Mouse (Mus musculus) megakaryocyte, embryonic 14.5 days (primary cell): ENCODE measurements around the gene Gm21985. TPM values are rescaled to one million over a fixed set of nuclear protein-coding genes. Genes with fewer than 3 reads are reported as not detected.
"Not testable (repeated sequence)": the region's sequence is repeated elsewhere in the genome, so short reads cannot be mapped to it uniquely, and the experiment has no call there.

ENCODE experiments used
- H3K27me3 ChIP-seq: replicated peaks from 2 replicates; pipeline ENCODE3; 2012; ENCODE audit warnings: inconsistent platforms
- H3K36me3 ChIP-seq: replicated peaks from 2 replicates; pipeline ENCODE3; 2012; ENCODE audit warnings: low read length, inconsistent platforms, mixed read lengths
- H3K4me1 ChIP-seq: 2 replicates; pipeline ENCODE4 v1.6.1; 2012; ENCODE audit warnings: inconsistent platforms
- H3K4me3 ChIP-seq: replicated peaks from 2 replicates; pipeline ENCODE3; 2012; ENCODE audit warnings: moderate library complexity, mild to moderate bottlenecking, inconsistent platforms
- H3K9me3 ChIP-seq: 2 replicates; pipeline ENCODE4 v1.6.1; 2012; ENCODE audit warnings: inconsistent platforms
- FLI1 ChIP-seq: IDR thresholded peaks from 2 replicates; pipeline ENCODE4 v1.6.1; 2012; ENCODE audit warnings: low read length, inconsistent platforms, mixed read lengths
- GATA1 ChIP-seq: IDR thresholded peaks from 3 replicates; pipeline ENCODE4 v1.6.1; 2012; ENCODE audit warnings: mixed read lengths, low read length, inconsistent platforms, borderline replicate concordance
- polyA plus RNA-seq: library from polyadenylated mRNA; stranded (reverse); fragments of >175 nt; gene quantifications from 2 replicates; pipeline ENCODE4 v1.2.3, GENCODE M21; 2012; ENCODE audit warnings: low replicate concordance; ENCODE audit not compliant: insufficient read depth

Gm21985 gene
- polyA plus RNA-seq, 1 experiment: not detected

GRCm38 (mm10) chr2:112430403-112430802 lies 164.3 kb downstream of the Gm21985 start:
- Histone ChIP-seq H3K4me3 (no peak overlapping the region), H3K27me3 (no peaks in the 10 kb centered on the region), H3K36me3 (peaks cover 2% of the 10 kb centered on the region), H3K9me3 (no peaks in the 10 kb centered on the region), H3K4me1 (peaks cover 20% of the 10 kb centered on the region)
- TF ChIP-seq GATA1 (no peak), FLI1 (no peak)

DNA sequence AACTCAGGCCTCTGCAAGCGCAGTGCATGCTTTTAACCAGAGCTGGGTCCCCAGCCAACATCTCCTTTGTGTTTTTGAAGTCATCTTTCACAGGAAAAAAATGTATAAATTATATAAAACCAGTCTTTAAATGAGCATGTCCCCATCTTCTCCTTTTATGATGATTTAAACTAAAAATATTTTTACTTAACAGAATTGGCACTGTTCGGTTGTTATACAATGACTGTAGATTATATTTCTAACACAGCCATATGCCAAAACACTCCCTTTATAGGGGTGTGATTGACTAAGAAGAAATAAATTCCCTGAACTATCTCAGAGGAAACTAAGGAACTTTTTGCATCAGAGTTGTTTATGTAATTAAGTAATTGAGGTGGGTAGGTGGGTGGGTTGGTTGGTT lies 166.4 kb downstream of the Gm21985 start:
- H3K4me1 ChIP-seq: peaks cover 20% of the 10 kb centered on the region
- H3K9me3 ChIP-seq: no peaks in the 10 kb centered on the region
- H3K4me3 ChIP-seq: no peak overlapping the region
- TF ChIP-seq GATA1: no peak
- TF ChIP-seq FLI1: no peak
- peaks cover 2% of the 10 kb centered on the region for H3K27me3 ChIP-seq
- no peaks in the 10 kb centered on the region for H3K36me3 ChIP-seq

- H3K9me3 ChIP-seq: no peaks in the 10 kb centered on the region
- peaks cover 20% of the 10 kb centered on the region for H3K4me1 ChIP-seq
- peaks cover 2% of the 10 kb centered on the region for H3K27me3 ChIP-seq
- TF ChIP-seq GATA1: no peak
- no peak for TF ChIP-seq FLI1
- H3K36me3 ChIP-seq: no peaks in the 10 kb centered on the region
- H3K4me3 ChIP-seq: no peak overlapping the region
Observed at GRCm38 (mm10) chr2:112433359-112433758, 167.2 kb downstream of the Gm21985 start.

DNA sequence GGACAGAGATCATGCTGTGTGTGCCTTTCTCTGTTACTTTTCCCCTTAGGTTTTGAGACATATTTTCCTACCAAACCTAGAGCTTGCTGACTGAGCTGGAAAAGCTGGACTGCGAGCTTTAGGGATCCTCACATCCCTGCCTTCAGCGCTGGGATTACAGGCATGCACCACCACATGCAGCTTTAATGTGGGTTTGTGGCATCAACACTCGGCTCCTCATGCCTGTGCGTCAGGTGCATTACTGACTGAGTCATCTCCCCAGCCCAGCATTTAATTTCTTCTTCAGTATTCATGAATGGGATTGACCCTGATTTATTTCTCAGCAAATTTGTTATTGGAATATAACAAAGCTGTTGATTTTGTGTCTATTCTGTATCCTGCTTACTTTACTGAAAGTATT lies 170.2 kb downstream of the Gm21985 start:
- no peaks in the 10 kb centered on the region for H3K36me3 ChIP-seq
- peaks cover 2% of the 10 kb centered on the region for H3K27me3 ChIP-seq
- peaks cover 20% of the 10 kb centered on the region for H3K4me1 ChIP-seq
- TF ChIP-seq GATA1 (no peak), FLI1 (no peak)
- H3K4me3 ChIP-seq: no peak overlapping the region
- H3K9me3 ChIP-seq: no peaks in the 10 kb centered on the region

DNA sequence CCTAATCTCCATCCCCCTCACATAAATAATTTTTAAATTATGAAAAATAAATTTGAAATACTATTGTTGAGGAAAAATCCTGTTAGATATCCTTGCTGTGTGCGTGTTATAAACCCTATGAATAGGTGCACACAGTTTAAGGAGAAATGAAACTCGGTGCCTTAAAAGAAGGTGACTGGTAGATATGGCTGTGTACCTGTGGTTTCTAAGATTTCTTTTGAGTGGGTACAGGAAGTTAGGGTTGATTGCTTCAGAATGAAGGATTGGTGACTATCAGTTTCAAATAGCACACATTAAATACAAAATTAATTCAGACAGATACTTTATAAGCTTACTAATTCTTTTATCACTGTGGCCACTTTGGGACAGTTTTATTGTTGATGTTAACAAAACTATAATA lies 171.5 kb downstream of the Gm21985 start:
- no peaks in the 10 kb centered on the region for H3K36me3 ChIP-seq
- H3K4me1 ChIP-seq: peaks cover 27% of the 10 kb centered on the region
- TF ChIP-seq GATA1: no peak
- no peak for TF ChIP-seq FLI1
- H3K27me3 ChIP-seq: peaks cover 2% of the 10 kb centered on the region
- H3K4me3 ChIP-seq: no peak overlapping the region
- H3K9me3 ChIP-seq: no peaks in the 10 kb centered on the region

DNA sequence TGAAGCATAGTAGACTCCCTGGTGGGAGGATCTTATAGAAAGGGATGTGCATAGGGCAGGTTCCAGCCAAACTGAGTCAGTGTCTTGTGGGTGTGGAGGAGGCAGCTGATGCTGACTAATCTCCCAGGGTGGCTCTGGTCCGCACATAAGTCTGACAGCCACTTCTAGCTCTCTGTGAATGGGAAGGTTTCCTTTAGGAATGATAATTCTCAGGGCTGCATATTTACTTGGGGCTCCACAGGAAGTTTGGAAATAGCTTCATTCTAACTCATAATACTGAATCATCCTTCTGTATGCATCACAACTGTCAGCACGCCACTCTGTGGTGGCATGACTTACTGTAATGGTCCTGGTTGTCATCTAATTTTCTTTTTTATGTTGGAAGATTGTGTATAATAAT lies 177.4 kb downstream of the Gm21985 start:
- H3K27me3 ChIP-seq: no peaks in the 10 kb centered on the region
- TF ChIP-seq GATA1: no peak
- no peak for TF ChIP-seq FLI1
- H3K36me3 ChIP-seq: no peaks in the 10 kb centered on the region
- no peaks in the 10 kb centered on the region for H3K9me3 ChIP-seq
- peak overlapping the region; percentile 77 for H3K4me3 ChIP-seq
- peaks cover 38% of the 10 kb centered on the region for H3K4me1 ChIP-seq

GRCm38 (mm10) chr2:112445511-112445910 lies 179.4 kb downstream of the Gm21985 start:
- Histone ChIP-seq H3K9me3 (no peaks in the 10 kb centered on the region), H3K4me3 (no peak overlapping the region), H3K27me3 (no peaks in the 10 kb centered on the region), H3K4me1 (peaks cover 50% of the 10 kb centered on the region), H3K36me3 (no peaks in the 10 kb centered on the region)
- TF ChIP-seq FLI1 (no peak), GATA1 (no peak)

DNA sequence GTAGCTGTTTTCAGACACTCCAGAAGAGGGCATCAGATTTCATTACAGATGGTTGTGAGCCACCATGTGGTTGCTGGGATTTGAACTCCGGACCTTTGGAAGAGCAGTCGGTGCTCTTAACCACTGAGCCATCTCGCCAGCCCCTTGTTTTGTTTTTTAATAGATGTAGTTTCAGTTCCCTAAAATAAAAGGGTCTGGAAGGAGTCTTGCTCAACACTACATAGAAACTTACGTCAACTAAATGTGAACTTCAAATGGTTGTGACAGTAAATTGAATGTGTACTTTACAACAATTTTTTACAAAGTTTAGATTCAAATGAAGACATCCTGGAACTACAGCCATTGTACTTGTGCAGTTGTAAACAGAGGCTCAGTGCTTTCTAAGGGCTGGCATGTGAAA lies 181.9 kb downstream of the Gm21985 start:
- H3K27me3 ChIP-seq, H3K36me3 ChIP-seq, H3K9me3 ChIP-seq, H3K4me3 ChIP-seq: not testable (repeated sequence)
- H3K4me1 ChIP-seq: peaks cover 50% of the 10 kb centered on the region

GRCm38 (mm10) chr2:112448510-112449059 lies 182.5 kb downstream of the Gm21985 start:
- TF ChIP-seq FLI1: no peak
- H3K27me3 ChIP-seq: no peaks in the 10 kb centered on the region
- H3K4me1 ChIP-seq: peaks cover 44% of the 10 kb centered on the region
- no peaks in the 10 kb centered on the region for H3K36me3 ChIP-seq
- H3K4me3 ChIP-seq: no peak overlapping the region
- no peaks in the 10 kb centered on the region for H3K9me3 ChIP-seq

- no peaks in the 10 kb centered on the region for H3K27me3 ChIP-seq
- H3K9me3 ChIP-seq: no peaks in the 10 kb centered on the region
- H3K36me3 ChIP-seq: no peaks in the 10 kb centered on the region
- H3K4me1 ChIP-seq: peaks cover 41% of the 10 kb centered on the region
- TF ChIP-seq GATA1 (no peak), FLI1 (no peak)
- no peak overlapping the region for H3K4me3 ChIP-seq
Observed at GRCm38 (mm10) chr2:112449597-112450296, 183.6 kb downstream of the Gm21985 start.

DNA sequence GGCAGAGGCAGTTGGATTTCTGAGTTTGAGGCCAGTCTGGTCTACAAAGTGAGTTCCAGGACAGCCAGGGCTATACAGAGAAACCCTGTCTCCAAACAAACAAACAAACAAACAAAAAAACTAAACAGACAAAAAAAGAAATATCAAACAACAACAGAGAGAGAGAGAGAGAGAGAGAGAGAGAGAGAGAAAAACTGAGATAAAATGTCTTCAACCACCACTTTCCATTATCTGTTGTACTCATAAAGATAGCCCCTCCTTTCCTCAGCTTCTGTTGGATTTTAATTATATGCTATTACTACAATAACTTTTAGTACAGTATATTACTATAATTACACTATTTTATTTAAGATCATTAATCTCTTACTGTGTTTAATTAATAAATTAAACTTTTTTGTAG lies 186.4 kb downstream of the Gm21985 start:
- H3K36me3 ChIP-seq, H3K9me3 ChIP-seq, H3K4me3 ChIP-seq, H3K27me3 ChIP-seq: not testable (repeated sequence)
- peaks cover 46% of the 10 kb centered on the region for H3K4me1 ChIP-seq
